Mouse (Mus musculus): ENCODE results near the gene Sppl2b. TPM values are rescaled to one million over a fixed set of nuclear protein-coding genes. Genes with fewer than 3 reads are reported as not detected.

Gene Sppl2b
- total RNA-seq, 2 experiments from 2014 or later = 77.4 to 86.2 TPM

DNA sequence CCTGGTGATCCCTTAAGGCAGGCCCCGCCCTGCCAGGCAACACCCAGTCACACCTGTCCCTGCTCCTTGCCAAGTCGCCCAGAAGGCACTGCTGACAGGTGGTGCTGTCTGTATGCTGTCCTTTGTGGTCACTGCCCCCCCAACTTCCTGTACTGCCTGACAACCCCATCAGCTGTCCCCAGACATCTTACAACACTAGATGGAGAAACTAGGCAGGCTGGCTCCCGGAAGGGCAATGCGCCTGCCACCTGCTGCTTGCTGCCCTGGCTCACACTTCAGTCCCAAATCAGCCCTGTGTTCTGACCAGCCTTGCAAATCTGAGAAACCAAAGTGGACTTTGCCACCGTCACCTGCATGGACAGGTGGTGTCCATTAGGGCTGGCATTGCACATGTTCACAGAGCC, 59.2 kb downstream of the Sppl2b start:
- DNase-seq = no peak
- intact Hi-C loops (cut with DNase I) = no loop called here

DNA sequence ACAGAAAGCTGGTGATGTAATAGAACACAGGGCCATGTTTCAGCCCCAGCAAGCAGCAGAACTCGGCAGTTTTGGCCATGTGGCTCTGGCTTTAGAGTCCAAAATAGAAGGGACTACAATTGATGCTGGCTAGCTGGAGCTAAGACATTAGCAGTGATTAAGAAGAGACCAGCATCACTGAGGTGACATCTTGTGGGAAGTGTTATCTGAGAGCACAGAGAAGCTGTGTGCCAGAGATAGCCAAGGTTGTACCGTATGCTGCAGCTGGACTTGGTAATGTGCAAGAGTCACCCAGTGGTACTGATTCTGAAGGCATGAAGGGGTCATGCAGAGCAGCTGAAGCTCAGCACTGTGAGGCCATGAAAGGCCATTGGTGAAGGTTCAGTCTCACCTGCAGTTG, 60.2 kb downstream of the Sppl2b start:
- no peak for DNase-seq
- intact Hi-C loops (cut with DNase I) = no loop called here

DNA sequence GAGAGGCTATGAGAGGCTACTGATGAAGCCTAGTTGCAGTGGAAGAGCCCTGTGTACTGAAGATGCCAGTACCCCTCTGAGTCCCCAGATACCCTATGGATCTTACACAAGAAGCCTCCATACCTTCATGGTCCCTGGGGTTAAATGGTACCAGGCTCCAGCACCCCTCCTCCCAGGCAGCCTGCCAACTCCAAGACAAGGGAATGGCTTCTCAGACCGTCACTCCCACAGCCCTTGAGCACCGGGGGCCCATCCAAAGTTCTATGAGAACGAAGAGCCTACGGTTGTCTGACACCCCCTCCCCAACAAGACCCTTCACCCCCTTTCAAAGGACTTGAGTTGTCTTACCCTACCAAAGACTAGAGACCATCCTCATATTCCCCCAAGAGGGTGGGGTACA, 60.7 kb downstream of the Sppl2b start:
- intact Hi-C loops (cut with DNase I) = no loop called here
- DNase-seq = no peak

DNA sequence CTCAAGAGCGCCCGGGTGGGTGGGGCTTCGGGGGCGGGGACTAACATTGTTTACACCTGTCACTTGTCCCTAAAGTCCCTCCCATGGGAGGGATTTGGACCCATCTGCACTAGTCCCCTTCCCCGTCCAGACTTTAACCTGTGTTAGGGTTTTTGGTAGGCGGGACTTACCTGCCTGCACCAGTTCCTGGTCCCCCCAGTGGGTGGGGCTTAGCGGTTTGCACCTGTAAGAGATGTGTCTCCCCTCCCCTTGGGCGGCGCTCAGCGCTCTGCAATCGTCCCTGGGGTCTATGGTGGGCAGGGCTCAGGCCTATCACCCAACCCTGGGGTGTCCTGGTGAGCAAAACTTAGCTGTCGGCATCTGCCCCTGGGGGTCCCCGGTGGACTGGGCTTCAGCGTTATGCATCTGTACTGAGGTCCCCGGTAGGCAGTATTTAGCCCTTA, 62.3 kb downstream of the Sppl2b start:
- intact Hi-C loops (cut with DNase I) = no loop called here
- DNase-seq = no peak

DNA sequence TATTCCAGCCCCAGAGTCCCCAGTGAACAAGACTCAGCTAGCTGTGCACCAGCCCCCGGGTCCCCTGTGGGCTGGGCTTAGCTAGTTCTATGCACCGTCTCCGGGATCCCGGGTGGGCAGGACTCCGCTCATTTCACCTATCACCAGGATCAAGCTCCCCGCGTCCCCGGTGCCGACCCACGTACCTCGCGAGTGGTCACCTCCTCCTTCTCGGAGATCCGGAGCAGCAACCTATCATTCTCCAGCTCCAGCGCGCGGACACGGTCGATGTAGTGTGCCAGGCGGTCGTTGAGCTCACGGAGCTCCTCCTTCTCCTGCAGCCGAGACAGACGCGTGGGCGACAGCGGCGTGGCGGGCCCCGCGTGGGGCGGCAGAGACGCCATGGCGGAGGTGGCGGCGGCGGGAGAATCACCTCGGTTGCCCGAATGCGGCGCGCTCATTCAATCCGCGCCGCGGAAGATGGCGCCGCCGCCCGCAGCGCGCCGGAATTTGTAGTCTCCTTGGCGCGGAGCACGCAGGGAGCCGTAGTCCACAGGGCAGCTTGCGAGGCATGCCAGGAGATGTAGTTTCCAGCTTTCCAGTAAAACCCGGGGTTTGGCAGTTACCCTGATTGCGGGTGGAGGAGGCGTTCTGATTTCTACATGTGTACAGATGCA, 62.8 kb downstream of the Sppl2b start, which contains the start of gene Lmnb2:
Gene Lmnb2 (minus strand): TSS at position 467 of the 656 bp plus-strand sequence.
- intact Hi-C loops (cut with DNase I) = no loop called here
- DNase-seq = peak; percentile 87

Small RNA genes within 50 kb of the gene (microRNA-seq; reads per million reads assigned to microRNA genes)
- gene Mir1982 = 11.1 reads per million, percentile 27 among the genes with 10 or more reads in this experiment

Other genes starting within 250 kb of the Sppl2b start
- 1 to 10 TPM; 3.7 to 4.8 TPM for gene Gm49322, start 249.3 kb upstream of the Sppl2b start, total RNA-seq (2021)
- gene Csnk1g2, start 232.4 kb upstream of the Sppl2b start, total RNA-seq (2021) = 100 to 1,000 TPM; 130 to 138 TPM
- gene Btbd2, start 198.2 kb upstream of the Sppl2b start, total RNA-seq (2021) = 10 to 100 TPM; 80.9 to 83.2 TPM
- gene Mknk2, start 177.2 kb upstream of the Sppl2b start, total RNA-seq (2021) = 10 to 100 TPM; 61.6 to 67.1 TPM
- 10 to 100 TPM; 52.0 to 52.1 TPM for gene Mob3a, start 153.3 kb upstream of the Sppl2b start, total RNA-seq (2021)
- 10 to 100 TPM; 46.3 to 53.6 TPM for gene Izumo4, start 153.1 kb upstream of the Sppl2b start, total RNA-seq (2021)
- gene Ap3d1, start 113.0 kb upstream of the Sppl2b start, total RNA-seq (2021) = 100 to 1,000 TPM; 142 to 145 TPM
- gene Dot1l, start 100.1 kb upstream of the Sppl2b start, total RNA-seq (2021) = 10 to 100 TPM; 62.1 TPM
- gene Sf3a2, start 57.1 kb upstream of the Sppl2b start, total RNA-seq (2021) = 10 to 100 TPM; 58.0 to 58.2 TPM
- 10 to 100 TPM; 73.2 to 86.2 TPM for gene Plekhj1, start 56.6 kb upstream of the Sppl2b start, total RNA-seq (2021)
- gene Amh, start 50.0 kb upstream of the Sppl2b start, total RNA-seq (2021) = 1 to 10 TPM; 1.9 to 2.2 TPM
- under 1 TPM; 0.54 to 0.64 TPM for gene Jsrp1, start 41.8 kb upstream of the Sppl2b start, total RNA-seq (2021)
- gene Oaz1, start 28.6 kb upstream of the Sppl2b start, total RNA-seq (2021) = 100 to 1,000 TPM; 393 to 396 TPM
- gene Lingo3, start 11.2 kb upstream of the Sppl2b start, total RNA-seq (2021) = 10 to 100 TPM; 21.4 to 24.6 TPM
- 10 to 100 TPM; 62.0 to 67.4 TPM for gene Lsm7, start 66 bp upstream of the Sppl2b start, total RNA-seq (2021)
- under 1 TPM; 0.12 to 0.42 TPM for gene Tmprss9, start 16.6 kb downstream of the Sppl2b start, total RNA-seq (2021)
- gene Timm13, start 45.7 kb downstream of the Sppl2b start, total RNA-seq (2021) = 100 to 1,000 TPM; 147 TPM
- 10 to 100 TPM; 28.5 to 35.7 TPM for gene Lmnb2, start 63.0 kb downstream of the Sppl2b start, total RNA-seq (2021)
- gene Gadd45b, start 74.8 kb downstream of the Sppl2b start, total RNA-seq (2021) = 1 to 10 TPM; 5.3 to 6.2 TPM
- gene Gng7, start 159.7 kb downstream of the Sppl2b start, total RNA-seq (2021) = 100 to 1,000 TPM in 1 of 2 experiments, 10 to 100 TPM in 1; 96.7 to 106 TPM
- 100 to 1,000 TPM; 104 to 111 TPM for gene Diras1, start 170.4 kb downstream of the Sppl2b start, total RNA-seq (2021)
- 10 to 100 TPM; 57.8 to 59.8 TPM for gene Slc39a3, start 182.2 kb downstream of the Sppl2b start, total RNA-seq (2021)
- 100 to 1,000 TPM; 193 to 199 TPM for gene Sgta, start 204.9 kb downstream of the Sppl2b start, total RNA-seq (2021)
- 10 to 100 TPM; 53.6 to 56.5 TPM for gene Thop1, start 214.8 kb downstream of the Sppl2b start, total RNA-seq (2021)
- under 1 TPM; 0.22 to 0.60 TPM for gene Creb3l3, start 243.6 kb downstream of the Sppl2b start, total RNA-seq (2021)